Mouse (Mus musculus) neural tube, embryonic 12.5 days (tissue): ENCODE data around the gene Ankrd17. TPM values are rescaled to one million over a fixed set of nuclear protein-coding genes. Genes with fewer than 3 reads are reported as not detected.
"Not testable (repeated sequence)": the region's sequence is repeated elsewhere in the genome, so short reads cannot be mapped to it uniquely, and the experiment has no call there.

Source experiments
- ATAC-seq: fragments of 200-750 bp; cut with Nextera tagmentation; 2 replicates; pipeline ENCODE4 v1.8.0; 2017; ENCODE audit warnings: low read depth, mild to moderate bottlenecking, moderate TSS enrichment, moderate library complexity; ENCODE audit not compliant: low FRiP score
- H3K27ac ChIP-seq: fragments of 300-500 bp; sonication (generic); 2 replicates; pipeline ENCODE4 v1.5.1; 2016
- H3K27me3 ChIP-seq: fragments of 300-500 bp; sonication (generic); replicated peaks from 2 replicates; pipeline ENCODE4 v1.6.1; 2016; ENCODE audit warnings: mild to moderate bottlenecking
- H3K36me3 ChIP-seq: fragments of 300-500 bp; sonication (generic); 2 replicates; pipeline ENCODE4 v1.6.1; 2016; ENCODE audit warnings: mild to moderate bottlenecking
- H3K4me1 ChIP-seq: fragments of 300-500 bp; sonication (generic); 2 replicates; pipeline ENCODE4 v1.6.1; 2016
- H3K4me2 ChIP-seq: fragments of 300-500 bp; sonication (generic); replicated peaks from 2 replicates; pipeline ENCODE4 v1.6.1; 2016; ENCODE audit warnings: mild to moderate bottlenecking
- H3K4me3 ChIP-seq: fragments of 300-500 bp; sonication (generic); 2 replicates; pipeline ENCODE4 v1.5.1; 2016
- H3K9ac ChIP-seq: fragments of 300-500 bp; sonication (generic); 2 replicates; pipeline ENCODE4 v1.6.1; 2016; ENCODE audit warnings: mild to moderate bottlenecking
- H3K9me3 ChIP-seq: fragments of 300-500 bp; sonication (generic); 2 replicates; pipeline ENCODE4 v1.6.1; 2016; ENCODE audit warnings: mild to moderate bottlenecking
- WGBS: fragments of 180-500 bp; shearing (Covaris S2); methylation state at CpG from one replicate; pipeline ENCODE4 v1.1.7; 2016; 5-methylcytosine and 5-hydroxymethylcytosine counted together
- polyA plus RNA-seq: library from polyadenylated mRNA; unstranded; fragments of >200 nt; fragmentation: Nextera tagmentation; extraction: Ambion mirVana; gene quantifications from 2 replicates; pipeline ENCODE4 v1.2.1, GENCODE M21; 2016

Ankrd17 gene
- polyA plus RNA-seq, 1 experiment from 2014 or later: 29.7 TPM

GRCm38 (mm10) chr5:90298396-90298795, 68.0 kb downstream of the Ankrd17 start:
- Histone ChIP-seq H3K9me3 (no peaks in the 10 kb centered on the region), H3K9ac (no peak overlapping the region), H3K4me3 (no peak overlapping the region), H3K4me1 (no peaks in the 10 kb centered on the region), H3K27ac (no peak overlapping the region), H3K36me3 (peaks cover 19% of the 10 kb centered on the region), H3K4me2 (no peak overlapping the region), H3K27me3 (no peaks in the 10 kb centered on the region)
- ATAC-seq: no peak
- WGBS: 96% methylated on average over 11 of the region's 11 CpGs

- H3K4me1 ChIP-seq: no peaks in the 10 kb centered on the region
- peaks cover 45% of the 10 kb centered on the region for H3K36me3 ChIP-seq
- no peak overlapping the region for H3K4me3 ChIP-seq
- no peak overlapping the region for H3K27ac ChIP-seq
- ATAC-seq: no peak
- H3K9me3 ChIP-seq: no peaks in the 10 kb centered on the region
- no peak overlapping the region for H3K4me2 ChIP-seq
- H3K27me3 ChIP-seq: no peaks in the 10 kb centered on the region
- H3K9ac ChIP-seq: no peak overlapping the region
Measured at GRCm38 (mm10) chr5:90289887-90290286, 76.5 kb downstream of the Ankrd17 start.

- Histone ChIP-seq H3K4me2 (no peak overlapping the region), H3K9me3 (no peaks in the 10 kb centered on the region), H3K36me3 (peaks cover 52% of the 10 kb centered on the region), H3K4me3 (no peak overlapping the region), H3K4me1 (no peaks in the 10 kb centered on the region), H3K9ac (no peak overlapping the region), H3K27me3 (no peaks in the 10 kb centered on the region), H3K27ac (no peak overlapping the region)
- WGBS: 77% methylated on average over 2 of the region's 2 CpGs
- ATAC-seq: no peak
Measured at GRCm38 (mm10) chr5:90286559-90286958, 79.8 kb downstream of the Ankrd17 start.

GRCm38 (mm10) chr5:90280061-90280460, 86.3 kb downstream of the Ankrd17 start:
- H3K36me3 ChIP-seq: peaks cover 40% of the 10 kb centered on the region
- H3K4me2 ChIP-seq: no peak overlapping the region
- H3K4me1 ChIP-seq: no peaks in the 10 kb centered on the region
- no peak overlapping the region for H3K27ac ChIP-seq
- no peaks in the 10 kb centered on the region for H3K27me3 ChIP-seq
- WGBS: 86% methylated on average over 1 of the region's 1 CpGs
- no peak overlapping the region for H3K4me3 ChIP-seq
- H3K9ac ChIP-seq: no peak overlapping the region
- no peak for ATAC-seq
- H3K9me3 ChIP-seq: no peaks in the 10 kb centered on the region

- no peak for ATAC-seq
Measured at GRCm38 (mm10) chr5:90279418-90279817, 87.0 kb downstream of the Ankrd17 start.

GRCm38 (mm10) chr5:90277443-90277842, 88.9 kb downstream of the Ankrd17 start:
- no peaks in the 10 kb centered on the region for H3K9me3 ChIP-seq
- no peak for ATAC-seq
- H3K4me2 ChIP-seq: no peak overlapping the region
- H3K4me3 ChIP-seq: no peak overlapping the region
- H3K27me3 ChIP-seq: no peaks in the 10 kb centered on the region
- H3K27ac ChIP-seq: no peak overlapping the region
- no peaks in the 10 kb centered on the region for H3K4me1 ChIP-seq
- no peak overlapping the region for H3K9ac ChIP-seq
- WGBS: 96% methylated on average over 1 of the region's 1 CpGs
- H3K36me3 ChIP-seq: peaks cover 26% of the 10 kb centered on the region

More at GRCm38 (mm10) chr5:90279418-90279817, 87.0 kb downstream of the Ankrd17 start:
- Histone ChIP-seq H3K27me3 (no peaks in the 10 kb centered on the region), H3K4me2 (no peak overlapping the region), H3K9me3 (no peaks in the 10 kb centered on the region), H3K4me3 (no peak overlapping the region), H3K4me1 (no peaks in the 10 kb centered on the region), H3K36me3 (peaks cover 37% of the 10 kb centered on the region), H3K27ac (no peak overlapping the region), H3K9ac (no peak overlapping the region)
- WGBS: 90% methylated on average over 3 of the region's 3 CpGs

GRCm38 (mm10) chr5:90274806-90275205, 91.6 kb downstream of the Ankrd17 start:
- H3K27ac ChIP-seq: no peak overlapping the region
- H3K4me2 ChIP-seq: no peak overlapping the region
- WGBS: 86% methylated on average over 1 of the region's 1 CpGs
- no peaks in the 10 kb centered on the region for H3K27me3 ChIP-seq
- peaks cover 30% of the 10 kb centered on the region for H3K36me3 ChIP-seq
- no peak for ATAC-seq
- H3K9me3 ChIP-seq: no peaks in the 10 kb centered on the region
- no peaks in the 10 kb centered on the region for H3K4me1 ChIP-seq
- no peak overlapping the region for H3K4me3 ChIP-seq
- H3K9ac ChIP-seq: no peak overlapping the region

- H3K4me3 ChIP-seq, H3K9ac ChIP-seq, H3K27me3 ChIP-seq, H3K27ac ChIP-seq, H3K4me2 ChIP-seq, H3K9me3 ChIP-seq, ATAC-seq, H3K4me1 ChIP-seq: not testable (repeated sequence)
- H3K36me3 ChIP-seq: peaks cover 54% of the 10 kb centered on the region
- WGBS: 77% methylated on average over 2 of the region's 2 CpGs
Measured at GRCm38 (mm10) chr5:90262230-90262629, 104.1 kb downstream of the Ankrd17 start.

- no peak overlapping the region for H3K4me2 ChIP-seq
- no peaks in the 10 kb centered on the region for H3K27me3 ChIP-seq
- H3K4me1 ChIP-seq: no peaks in the 10 kb centered on the region
- H3K36me3 ChIP-seq: peaks cover 72% of the 10 kb centered on the region
- no peak overlapping the region for H3K4me3 ChIP-seq
- H3K27ac ChIP-seq: no peak overlapping the region
- no peak for ATAC-seq
- no peak overlapping the region for H3K9ac ChIP-seq
- 94% methylated on average over 3 of the region's 3 CpGs for WGBS
- H3K9me3 ChIP-seq: no peaks in the 10 kb centered on the region
Measured at GRCm38 (mm10) chr5:90257023-90257422, 109.4 kb downstream of the Ankrd17 start.

- H3K9ac ChIP-seq: no peak overlapping the region
- no peaks in the 10 kb centered on the region for H3K27me3 ChIP-seq
- no peak overlapping the region for H3K4me3 ChIP-seq
- no peak overlapping the region for H3K27ac ChIP-seq
- H3K36me3 ChIP-seq: peaks cover 73% of the 10 kb centered on the region
- ATAC-seq: no peak
- no peaks in the 10 kb centered on the region for H3K4me1 ChIP-seq
- no peak overlapping the region for H3K4me2 ChIP-seq
- no peaks in the 10 kb centered on the region for H3K9me3 ChIP-seq
Measured at GRCm38 (mm10) chr5:90247503-90247902, 118.9 kb downstream of the Ankrd17 start.

GRCm38 (mm10) chr5:90246987-90247386, 119.4 kb downstream of the Ankrd17 start:
- 82% methylated on average over 2 of the region's 2 CpGs for WGBS
- peaks cover 73% of the 10 kb centered on the region for H3K36me3 ChIP-seq
- no peak overlapping the region for H3K9ac ChIP-seq
- H3K4me3 ChIP-seq: no peak overlapping the region
- no peaks in the 10 kb centered on the region for H3K4me1 ChIP-seq
- H3K27ac ChIP-seq: no peak overlapping the region
- ATAC-seq: no peak
- H3K4me2 ChIP-seq: no peak overlapping the region
- no peaks in the 10 kb centered on the region for H3K9me3 ChIP-seq
- H3K27me3 ChIP-seq: no peaks in the 10 kb centered on the region

GRCm38 (mm10) chr5:90246567-90246966, 119.8 kb downstream of the Ankrd17 start:
- no peaks in the 10 kb centered on the region for H3K9me3 ChIP-seq
- no peak overlapping the region for H3K27ac ChIP-seq
- ATAC-seq: no peak
- H3K36me3 ChIP-seq: peaks cover 71% of the 10 kb centered on the region
- H3K4me3 ChIP-seq: no peak overlapping the region
- H3K9ac ChIP-seq: no peak overlapping the region
- WGBS: 84% methylated on average over 4 of the region's 4 CpGs
- H3K4me1 ChIP-seq: no peaks in the 10 kb centered on the region
- no peak overlapping the region for H3K4me2 ChIP-seq
- H3K27me3 ChIP-seq: no peaks in the 10 kb centered on the region

GRCm38 (mm10) chr5:90245416-90245815, 121.0 kb downstream of the Ankrd17 start:
- H3K4me1 ChIP-seq: no peaks in the 10 kb centered on the region
- H3K4me2 ChIP-seq: no peak overlapping the region
- ATAC-seq: no peak
- H3K9me3 ChIP-seq: no peaks in the 10 kb centered on the region
- H3K9ac ChIP-seq: no peak overlapping the region
- no peak overlapping the region for H3K27ac ChIP-seq
- H3K27me3 ChIP-seq: no peaks in the 10 kb centered on the region
- no peak overlapping the region for H3K4me3 ChIP-seq
- 79% methylated on average over 4 of the region's 4 CpGs for WGBS
- peaks cover 69% of the 10 kb centered on the region for H3K36me3 ChIP-seq
